Mouse (Mus musculus) forebrain, postnatal 0 days (tissue): ENCODE results near the gene Myh6. TPM values are rescaled to one million over a fixed set of nuclear protein-coding genes. Genes with fewer than 3 reads are reported as not detected.

Experiments
- ATAC-seq: fragments of 200-750 bp; cut with Nextera tagmentation; 2 replicates; pipeline ENCODE4 v1.8.0; 2017; ENCODE audit warnings: mild to moderate bottlenecking, moderate library complexity
- DNase-seq: peaks from one replicate; pipeline ENCODE4 v3.0.0-alpha.2; 2015
- H3K27ac ChIP-seq: fragments of 300-500 bp; sonication (generic); 2 replicates; pipeline ENCODE4 v1.5.1; 2014; ENCODE audit warnings: low read depth, mild to moderate bottlenecking, antibody characterized with exemption, low read length, moderate library complexity, mixed read lengths
- H3K27me3 ChIP-seq: fragments of 300-500 bp; sonication (generic); 2 replicates; pipeline ENCODE4 v1.6.1; 2014; ENCODE audit warnings: mild to moderate bottlenecking, low read length, mixed read lengths; ENCODE audit not compliant: insufficient read depth
- H3K36me3 ChIP-seq: fragments of 300-500 bp; sonication (generic); 2 replicates; pipeline ENCODE4 v1.6.1; 2014; ENCODE audit warnings: mild to moderate bottlenecking, moderate library complexity; ENCODE audit not compliant: insufficient read depth
- H3K4me1 ChIP-seq: fragments of 300-500 bp; sonication (generic); 2 replicates; pipeline ENCODE4 v1.6.1; 2014; ENCODE audit warnings: antibody characterized with exemption; ENCODE audit not compliant: insufficient read depth
- H3K4me2 ChIP-seq: fragments of 300-500 bp; sonication (generic); 2 replicates; pipeline ENCODE4 v1.6.1; 2014; ENCODE audit warnings: low read depth, mild to moderate bottlenecking, moderate library complexity
- H3K4me3 ChIP-seq: fragments of 300-500 bp; sonication (generic); 2 replicates; pipeline ENCODE4 v1.5.1; 2014; ENCODE audit warnings: low read depth, low read length, mixed read lengths
- H3K9ac ChIP-seq: fragments of 300-500 bp; sonication (generic); 2 replicates; pipeline ENCODE4 v1.6.1; 2014; ENCODE audit warnings: mild to moderate bottlenecking
- H3K9me3 ChIP-seq: fragments of 300-500 bp; sonication (generic); 2 replicates; pipeline ENCODE4 v1.6.1; 2016; ENCODE audit warnings: low read length
- CTCF ChIP-seq: sonication (generic); IDR thresholded peaks from 2 replicates; pipeline ENCODE4 v1.5.1; 2016; ENCODE audit warnings: antibody characterized with exemption, control low read depth, low read depth
- WGBS: fragments of 180-500 bp; shearing (Covaris S2); extraction: QIAGEN DNeasy Blood & Tissue Kit; methylation state at CpG from one replicate; pipeline ENCODE4 v1.1.7; 2014; 5-methylcytosine and 5-hydroxymethylcytosine counted together
- polyA plus RNA-seq: library from polyadenylated mRNA; unstranded; fragments of >200 nt; fragmentation: Nextera tagmentation; extraction: Ambion mirVana; gene quantifications from 2 replicates; pipeline ENCODE4 v1.2.1, GENCODE M21; 2015
- total RNA-seq: library from RNA; depleted of rRNA; stranded (reverse); fragments of >200 nt; gene quantifications from 2 replicates; pipeline ENCODE4 v1.2.3, GENCODE M21; 2014

Myh6 gene
- total and polyA plus RNA-seq, 2 experiments from 2014 or later: 2.3 to 5.8 TPM

GRCm38 (mm10) chr14:54959197-54959596, 7.5 kb downstream of the Myh6 start:
- H3K4me1 ChIP-seq: no peaks in the 10 kb centered on the region
- DNase-seq (no peak), ATAC-seq (no peak)
- no peak overlapping the region for H3K4me3 ChIP-seq
- WGBS: 92% methylated on average over 3 of the region's 3 CpGs
- no peak overlapping the region for H3K4me2 ChIP-seq
- H3K36me3 ChIP-seq: no peaks in the 10 kb centered on the region
- TF ChIP-seq CTCF: no peak
- H3K9ac ChIP-seq: no peak overlapping the region
- H3K27ac ChIP-seq: no peak overlapping the region
- H3K27me3 ChIP-seq: no peaks in the 10 kb centered on the region
- no peaks in the 10 kb centered on the region for H3K9me3 ChIP-seq

GRCm38 (mm10) chr14:54958503-54958902, 8.2 kb downstream of the Myh6 start:
- Histone ChIP-seq H3K27me3 (no peaks in the 10 kb centered on the region), H3K4me2 (no peak overlapping the region), H3K4me3 (no peak overlapping the region), H3K9ac (no peak overlapping the region), H3K9me3 (no peaks in the 10 kb centered on the region), H3K4me1 (no peaks in the 10 kb centered on the region), H3K27ac (no peak overlapping the region), H3K36me3 (no peaks in the 10 kb centered on the region)
- DNase-seq (no peak), ATAC-seq (no peak)
- TF ChIP-seq CTCF: no peak
- WGBS: 83% methylated on average over 4 of the region's 4 CpGs

GRCm38 (mm10) chr14:54956533-54956932, 10.2 kb downstream of the Myh6 start:
- Histone ChIP-seq H3K4me2 (no peak overlapping the region), H3K9me3 (no peaks in the 10 kb centered on the region), H3K36me3 (no peaks in the 10 kb centered on the region), H3K27ac (no peak overlapping the region), H3K27me3 (no peaks in the 10 kb centered on the region), H3K4me1 (no peaks in the 10 kb centered on the region), H3K9ac (no peak overlapping the region), H3K4me3 (no peak overlapping the region)
- no peak for TF ChIP-seq CTCF
- DNase-seq (no peak), ATAC-seq (no peak)
- WGBS: 93% methylated on average over 9 of the region's 9 CpGs

- no peak overlapping the region for H3K9ac ChIP-seq
- DNase-seq: no peak
- no peak for TF ChIP-seq CTCF
- no peak for ATAC-seq
- no peak overlapping the region for H3K27ac ChIP-seq
- H3K36me3 ChIP-seq: no peaks in the 10 kb centered on the region
- no peak overlapping the region for H3K4me3 ChIP-seq
- H3K9me3 ChIP-seq: no peaks in the 10 kb centered on the region
- H3K4me2 ChIP-seq: no peak overlapping the region
- WGBS: 87% methylated on average over 3 of the region's 3 CpGs
- no peaks in the 10 kb centered on the region for H3K27me3 ChIP-seq
- H3K4me1 ChIP-seq: no peaks in the 10 kb centered on the region
These were observed 11.2 kb downstream of the Myh6 start for GRCm38 (mm10) chr14:54955481-54955880.

- H3K4me1 ChIP-seq: no peaks in the 10 kb centered on the region
- H3K4me2 ChIP-seq: no peak overlapping the region
- DNase-seq (no peak), ATAC-seq (no peak)
- no peak overlapping the region for H3K9ac ChIP-seq
- H3K36me3 ChIP-seq: no peaks in the 10 kb centered on the region
- no peak overlapping the region for H3K27ac ChIP-seq
- no peak for TF ChIP-seq CTCF
- WGBS: 87% methylated on average over 3 of the region's 3 CpGs
- no peak overlapping the region for H3K4me3 ChIP-seq
- H3K27me3 ChIP-seq: no peaks in the 10 kb centered on the region
- H3K9me3 ChIP-seq: no peaks in the 10 kb centered on the region
These were observed 12.3 kb downstream of the Myh6 start for GRCm38 (mm10) chr14:54954474-54954873.

- Histone ChIP-seq H3K4me1 (no peaks in the 10 kb centered on the region), H3K36me3 (no peaks in the 10 kb centered on the region), H3K4me3 (no peak overlapping the region), H3K4me2 (no peak overlapping the region), H3K27ac (no peak overlapping the region), H3K27me3 (no peaks in the 10 kb centered on the region), H3K9ac (no peak overlapping the region), H3K9me3 (no peaks in the 10 kb centered on the region)
- 93% methylated on average over 8 of the region's 8 CpGs for WGBS
- ATAC-seq (no peak), DNase-seq (no peak)
- TF ChIP-seq CTCF: no peak
These were observed 13.0 kb downstream of the Myh6 start for GRCm38 (mm10) chr14:54953664-54954206.

- 83% methylated on average over 6 of the region's 6 CpGs for WGBS
- Histone ChIP-seq H3K9ac (no peak overlapping the region), H3K4me2 (no peak overlapping the region), H3K4me3 (no peak overlapping the region), H3K36me3 (no peaks in the 10 kb centered on the region), H3K9me3 (no peaks in the 10 kb centered on the region), H3K27me3 (no peaks in the 10 kb centered on the region), H3K27ac (no peak overlapping the region), H3K4me1 (no peaks in the 10 kb centered on the region)
- DNase-seq (no peak), ATAC-seq (no peak)
- TF ChIP-seq CTCF: no peak
These were observed 15.1 kb downstream of the Myh6 start for GRCm38 (mm10) chr14:54951587-54951986.
